Mouse (Mus musculus) 3134 (cell line): ENCODE data around the gene Fbxw7.

ENCODE experiments used
- DNase-seq: peaks from one replicate; pipeline ENCODE4 v3.0.0-alpha.2; 2011; ENCODE audit warnings: low spot score; ENCODE audit not compliant: insufficient read length; ENCODE audit errors: extremely low read depth

Gene Fbxw7

DNA sequence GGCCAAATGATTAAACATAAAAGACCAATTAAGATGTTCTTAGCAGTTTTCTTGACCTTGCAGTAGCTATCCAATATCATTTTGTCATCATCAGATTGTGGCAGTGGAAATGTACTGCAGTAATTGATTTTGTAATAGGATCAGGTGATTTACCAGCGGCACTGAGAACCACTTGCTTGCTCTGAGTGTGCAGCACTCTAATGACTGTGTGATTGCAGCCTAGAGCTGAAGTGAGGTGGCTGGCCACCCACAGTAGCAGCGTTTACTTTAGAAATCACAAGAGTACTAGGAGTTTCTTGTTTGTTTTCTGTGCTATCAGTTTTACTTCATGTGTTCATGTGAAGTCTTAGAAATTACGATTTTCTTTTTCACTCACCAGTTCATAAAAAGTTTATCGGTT is 61.1 kb downstream of the Fbxw7 start:
- DNase-seq, result no peak

DNA sequence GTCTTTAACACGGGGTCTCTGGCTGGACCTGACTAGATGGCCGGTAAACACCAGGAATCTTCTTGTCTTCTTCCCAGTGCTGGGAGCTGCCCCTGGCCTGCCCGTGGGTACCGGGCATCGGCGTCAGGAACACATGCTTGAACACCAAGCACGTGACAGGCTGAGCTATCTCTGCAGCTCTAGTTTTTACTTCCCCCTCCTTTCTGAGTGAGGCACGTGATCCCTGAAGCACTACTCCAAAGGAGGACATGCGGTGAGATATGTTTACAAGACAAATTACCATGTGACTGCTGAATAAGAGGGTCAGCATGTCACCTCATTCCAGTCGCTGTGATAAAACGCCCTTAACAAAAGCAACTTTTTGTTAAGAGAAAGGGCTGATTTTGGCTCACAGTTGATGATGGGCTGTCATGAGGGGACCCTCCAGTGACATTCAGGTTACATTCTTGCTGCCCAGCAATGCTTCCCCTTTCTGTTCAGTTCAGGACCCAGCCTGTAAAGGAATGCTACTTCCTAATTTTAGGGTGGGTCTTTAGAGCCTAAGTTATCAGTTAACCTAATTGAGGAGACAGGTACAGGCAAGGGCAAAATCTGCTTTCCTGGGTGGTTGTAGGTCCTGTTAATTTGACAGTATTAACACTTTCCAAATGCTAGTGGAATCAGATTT is 68.9 kb downstream of the Fbxw7 start:
- DNase-seq, result no peak

DNA sequence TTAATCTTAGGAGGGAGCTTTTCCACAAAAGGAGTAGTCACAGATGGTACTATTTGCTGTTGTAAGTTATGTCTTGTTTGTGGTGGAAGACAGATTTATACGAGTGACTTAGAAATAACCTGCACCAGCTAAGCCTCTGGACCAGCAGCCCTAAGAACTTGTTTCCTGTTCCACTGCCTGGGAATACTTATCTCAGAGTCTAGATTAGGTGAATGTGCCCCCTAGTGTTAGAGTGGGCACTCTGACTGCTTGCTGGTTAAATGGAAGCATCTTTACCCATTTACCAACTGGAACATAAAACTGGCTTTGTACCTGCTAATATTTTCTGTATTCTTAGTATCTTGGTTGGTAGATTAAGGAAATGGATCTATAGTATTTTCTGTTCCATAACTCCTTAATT is 74.6 kb downstream of the Fbxw7 start:
- no peak for DNase-seq

DNA sequence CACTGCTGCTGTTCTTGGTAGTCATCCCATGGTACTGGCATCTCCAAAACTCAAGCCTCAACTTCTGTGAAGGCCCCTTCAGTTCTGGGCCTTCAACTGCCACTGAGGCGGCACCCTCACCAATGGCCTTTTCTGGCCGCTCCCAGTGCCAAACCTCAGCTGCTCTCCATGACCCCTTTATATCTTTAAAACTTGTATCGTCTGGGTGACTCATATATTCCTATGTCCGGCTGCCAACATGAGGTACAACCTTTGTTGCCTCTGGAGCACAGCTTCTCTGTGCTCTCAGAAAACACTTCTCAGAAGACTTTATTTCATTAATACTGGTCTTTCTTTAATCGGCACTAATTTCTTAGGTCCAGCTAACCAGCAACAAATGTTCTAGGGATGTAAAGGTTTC is 75.9 kb downstream of the Fbxw7 start:
- DNase-seq, result peak; percentile 16

DNA sequence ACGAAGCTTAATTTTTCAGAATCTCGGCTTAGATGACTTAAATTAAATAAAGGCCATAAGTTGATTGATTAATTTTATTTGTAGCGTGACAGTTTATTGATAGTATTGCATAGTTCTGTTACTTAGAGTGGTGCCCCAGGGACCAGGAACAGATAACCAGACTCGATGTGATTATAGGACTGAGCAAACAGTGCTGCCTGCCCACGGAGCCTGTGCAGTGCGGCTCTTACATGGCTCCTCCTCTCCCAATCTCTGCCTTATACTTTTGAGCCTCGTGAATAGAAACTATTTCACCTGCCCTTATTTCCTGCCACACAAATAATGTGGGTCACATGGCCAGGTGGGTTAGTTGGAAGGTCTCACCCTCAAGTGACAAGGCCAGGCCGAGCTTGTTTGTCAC is 82.9 kb downstream of the Fbxw7 start:
- no peak for DNase-seq

DNA sequence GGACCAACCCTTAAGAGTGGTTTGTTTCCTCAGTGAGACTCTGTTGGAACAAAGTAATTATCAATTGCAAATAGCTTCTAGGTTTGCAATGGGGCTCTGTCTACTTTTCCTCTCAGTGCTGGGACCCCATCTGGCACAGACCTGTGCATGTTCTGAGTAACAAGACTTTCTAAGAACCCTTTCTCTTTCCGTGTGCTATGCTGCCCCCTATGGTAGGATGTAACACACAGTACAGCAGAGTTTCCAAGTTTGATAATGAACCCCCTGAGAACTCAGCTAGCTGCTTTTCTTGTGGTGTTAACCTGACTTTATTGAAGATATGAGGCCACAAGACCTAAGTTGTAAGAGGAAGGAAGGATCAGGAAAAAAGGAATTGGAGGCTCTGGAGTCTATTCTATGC is 91.5 kb downstream of the Fbxw7 start:
- no peak for DNase-seq

DNA sequence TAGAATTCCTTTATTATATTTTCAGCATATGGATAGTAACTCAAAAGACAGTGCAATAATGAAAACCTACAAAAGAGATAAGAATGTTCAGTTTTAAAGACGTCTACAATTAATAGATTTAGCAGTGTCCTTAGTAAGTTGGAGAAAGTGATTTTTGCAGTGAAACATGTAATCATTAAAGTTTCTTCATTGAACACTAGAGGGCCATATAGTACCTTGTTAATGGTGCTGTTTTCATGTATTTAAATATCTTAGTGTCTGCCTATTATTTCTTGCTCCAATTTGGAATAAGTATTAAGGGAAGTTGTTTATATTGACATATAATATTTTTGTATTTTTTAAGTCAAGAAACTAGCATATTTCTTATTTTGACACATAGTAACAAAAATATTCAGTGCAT is 99.2 kb downstream of the Fbxw7 start:
- no peak for DNase-seq

DNA sequence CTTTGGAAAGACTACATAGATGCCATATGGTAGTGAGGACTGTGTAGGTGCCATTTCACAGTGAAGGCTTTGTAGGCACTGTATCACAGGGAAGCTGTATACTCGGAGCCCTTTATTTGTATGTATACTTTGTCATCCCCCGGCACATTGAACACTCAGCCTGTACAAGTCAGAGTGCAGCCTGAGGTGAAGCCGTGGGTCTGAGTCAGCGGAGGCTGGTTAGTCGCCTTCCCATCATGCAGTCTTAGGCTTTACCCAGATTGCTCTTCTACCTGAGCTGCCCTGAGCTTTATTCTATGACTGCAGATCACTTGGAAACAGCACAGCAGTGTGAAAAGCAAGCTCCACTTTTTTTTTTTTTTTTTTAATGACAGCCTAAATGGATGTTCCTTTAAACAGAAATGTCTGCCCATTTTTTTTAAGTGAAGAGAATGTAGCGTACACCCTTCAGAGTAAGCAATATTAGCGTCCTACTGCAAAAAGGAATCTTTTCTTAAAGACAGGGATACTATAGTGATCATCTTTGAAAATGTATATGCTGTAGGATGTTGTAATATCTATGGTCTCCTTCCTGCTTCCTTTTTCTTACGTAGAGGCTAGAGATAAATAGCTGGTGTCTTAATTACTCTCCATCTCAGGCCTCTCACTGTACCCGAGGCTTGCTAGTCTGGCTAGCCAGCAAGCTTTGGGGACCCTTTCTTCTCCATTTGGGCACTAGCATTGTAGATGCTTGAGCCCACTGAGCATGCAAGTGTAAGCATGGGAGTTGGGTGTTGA is 103.0 kb downstream of the Fbxw7 start:
- no peak for DNase-seq

DNA sequence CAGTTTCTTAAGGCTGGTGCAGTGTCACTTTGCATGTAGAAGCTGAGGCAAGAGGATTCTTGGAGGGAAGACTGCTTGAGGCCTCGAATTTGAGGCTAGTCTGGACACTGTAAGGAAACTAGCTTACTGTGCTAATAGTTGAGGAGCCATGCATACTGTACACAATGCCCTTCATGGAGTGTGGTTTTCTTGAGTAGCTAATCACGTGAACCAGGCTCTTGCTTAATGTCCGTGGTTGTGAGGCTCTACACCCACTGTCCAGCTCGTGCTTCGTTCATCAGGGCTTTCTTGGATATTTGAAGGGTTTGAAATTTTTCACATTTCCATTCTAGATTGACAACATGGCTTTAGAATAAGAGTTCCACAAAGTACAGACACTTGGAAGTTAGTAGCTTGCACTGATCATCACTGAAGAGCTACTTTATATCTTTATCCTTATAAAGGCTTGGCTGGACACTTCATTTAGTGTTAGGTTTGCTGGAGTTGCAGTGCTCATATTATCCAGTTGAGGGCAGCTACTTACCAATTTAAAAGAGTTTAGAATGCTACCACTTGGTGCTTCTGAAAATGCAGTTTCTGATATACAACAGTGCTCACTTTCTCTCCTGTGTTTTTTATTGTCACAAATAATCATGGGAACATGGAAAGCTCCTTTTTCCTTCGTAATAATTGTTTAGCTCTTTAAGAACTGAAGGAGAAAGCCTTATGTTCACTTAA is 106.8 kb downstream of the Fbxw7 start:
- DNase-seq, result no peak

DNA sequence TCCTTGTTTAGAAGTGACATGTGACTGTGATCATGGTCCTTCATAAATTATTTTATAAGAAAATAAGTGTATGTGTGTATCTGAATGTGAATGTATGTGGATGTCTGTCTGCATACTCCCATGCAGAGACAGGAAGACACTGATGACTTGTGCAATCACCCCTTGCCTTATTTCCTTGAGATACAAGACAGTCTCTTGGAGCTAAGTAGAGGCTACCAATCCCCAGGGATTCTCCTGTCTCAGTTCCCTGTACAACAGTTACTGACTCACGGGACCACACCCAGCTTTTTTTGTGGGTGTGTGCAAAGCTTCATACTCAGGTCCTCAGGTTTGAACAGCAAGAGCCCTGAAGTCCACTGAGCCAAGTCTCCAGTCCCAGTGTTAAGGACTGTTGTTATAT is 108.2 kb downstream of the Fbxw7 start:
- DNase-seq, result no peak

DNA sequence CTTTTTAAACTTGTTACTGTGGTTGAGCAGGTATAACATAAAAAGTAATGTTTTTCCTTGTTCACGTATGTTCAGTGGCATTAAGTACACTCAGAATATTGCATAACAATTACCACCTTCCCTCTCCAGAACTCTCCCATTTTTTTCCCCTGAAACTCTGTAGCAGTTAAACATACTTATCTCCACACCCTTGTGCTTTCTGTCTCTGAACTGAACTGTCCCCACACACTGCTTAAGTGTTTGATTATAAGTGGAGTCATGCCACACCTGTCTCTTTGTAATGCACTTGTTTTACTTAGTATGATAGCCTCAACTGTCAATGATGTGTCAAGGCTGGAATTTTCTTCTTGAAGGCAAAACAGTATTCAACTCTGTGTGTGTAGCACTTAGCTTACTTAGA is 108.6 kb downstream of the Fbxw7 start:
- no peak for DNase-seq

DNA sequence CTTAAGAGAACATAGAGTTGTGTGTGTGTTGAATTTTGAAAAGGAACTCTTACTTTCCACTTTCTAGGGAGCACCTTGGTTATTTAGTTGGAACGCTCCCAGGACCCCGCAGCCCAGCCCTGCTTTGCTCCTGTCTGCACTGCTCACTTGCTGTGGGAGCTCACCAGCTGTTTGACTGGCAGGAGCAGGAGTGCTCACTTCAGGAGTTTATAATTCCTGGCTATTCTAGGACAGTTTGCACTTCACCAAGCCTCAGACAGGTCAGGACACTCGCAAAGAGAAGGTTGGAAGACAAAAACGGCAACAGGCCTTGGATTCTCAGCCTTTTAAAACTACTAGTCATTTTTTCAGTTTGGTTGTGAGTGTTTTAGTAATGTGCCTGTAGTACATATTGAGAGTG is 110.2 kb downstream of the Fbxw7 start:
- DNase-seq, result no peak

DNA sequence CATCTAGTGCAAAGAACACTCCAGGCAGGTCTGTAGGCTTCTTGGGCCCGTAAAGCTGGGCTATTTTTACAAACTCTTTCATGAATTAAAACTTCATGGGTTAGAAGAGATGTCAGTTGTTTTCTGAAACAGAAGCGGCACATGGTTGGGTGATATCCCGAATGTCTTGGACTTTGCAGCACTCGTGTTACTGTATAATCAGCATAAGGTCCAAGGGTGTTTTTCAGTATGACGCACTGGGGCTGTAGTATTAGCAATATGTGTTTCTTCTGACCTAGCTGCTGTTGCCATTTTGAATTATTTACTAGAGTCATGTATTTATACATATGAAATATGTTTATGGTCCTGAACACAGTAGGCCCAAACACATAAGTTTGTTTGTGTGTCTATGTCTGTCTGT is 111.1 kb downstream of the Fbxw7 start:
- DNase-seq, result no peak

DNA sequence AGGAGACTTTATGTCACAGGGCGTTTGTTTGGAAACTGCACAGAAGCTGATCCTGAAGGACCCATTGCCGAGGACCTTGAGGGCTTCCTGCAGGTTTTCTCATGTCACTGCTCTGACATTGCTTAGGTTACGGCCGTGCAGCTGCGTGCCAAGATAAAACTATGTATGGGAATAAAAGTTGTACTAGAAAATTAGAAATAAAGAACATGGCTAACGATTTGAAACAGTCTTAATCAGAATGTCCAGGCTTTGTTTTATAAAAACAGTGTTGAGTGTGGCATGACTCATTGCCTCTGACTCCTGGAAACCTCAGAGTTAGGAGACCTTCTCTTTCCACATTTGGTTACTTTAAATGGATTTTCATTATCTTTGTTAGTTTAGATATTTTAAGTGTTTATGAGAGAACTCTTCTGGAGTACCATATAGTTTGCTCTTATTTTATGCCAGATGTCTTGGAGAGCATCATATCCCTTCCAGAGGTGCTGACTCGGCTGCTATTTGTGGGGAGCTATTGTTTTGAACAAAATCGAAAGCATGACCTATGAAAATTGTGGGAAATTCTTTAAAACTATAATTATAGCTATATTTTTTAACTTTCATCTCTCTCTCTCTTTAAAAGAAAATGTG is 112.2 kb downstream of the Fbxw7 start:
- DNase-seq, result no peak

DNA sequence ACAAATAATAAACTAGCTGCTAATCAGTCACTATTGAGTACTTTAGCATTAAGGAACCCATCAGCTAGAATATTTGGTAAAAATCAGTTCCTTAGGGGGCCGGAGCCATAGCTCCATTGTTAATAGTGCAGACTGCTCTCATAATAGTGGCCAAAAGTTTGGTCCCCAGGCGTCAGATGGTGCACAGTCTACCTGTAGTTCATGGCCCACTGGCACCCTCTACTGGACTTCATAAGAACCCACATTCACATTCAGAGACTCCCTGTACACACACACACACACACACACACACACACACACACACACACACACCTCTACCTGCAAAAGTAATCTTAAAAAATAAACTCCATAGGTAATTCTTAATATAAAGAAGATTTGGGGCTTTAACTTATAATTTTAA is 112.8 kb downstream of the Fbxw7 start:
- no peak for DNase-seq

DNA sequence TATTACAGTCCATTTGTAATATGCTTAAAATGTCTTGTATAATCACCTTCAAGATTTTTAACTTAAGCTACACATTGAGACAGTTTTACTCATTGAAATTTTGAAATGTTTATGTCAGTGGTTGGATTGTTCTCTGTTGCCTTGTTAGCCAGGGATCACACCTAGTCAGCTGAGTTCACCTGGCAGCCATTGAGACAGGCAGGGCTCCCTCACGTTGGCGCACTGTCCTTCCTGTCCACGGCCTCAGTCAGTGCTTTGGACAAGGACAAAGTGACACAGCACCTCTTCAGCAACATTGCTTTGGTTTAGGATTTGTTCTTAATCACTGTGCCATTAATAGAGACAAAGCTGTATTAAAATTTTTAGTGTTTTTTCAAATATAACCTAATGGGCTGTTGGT is 114.1 kb downstream of the Fbxw7 start:
- no peak for DNase-seq

DNA sequence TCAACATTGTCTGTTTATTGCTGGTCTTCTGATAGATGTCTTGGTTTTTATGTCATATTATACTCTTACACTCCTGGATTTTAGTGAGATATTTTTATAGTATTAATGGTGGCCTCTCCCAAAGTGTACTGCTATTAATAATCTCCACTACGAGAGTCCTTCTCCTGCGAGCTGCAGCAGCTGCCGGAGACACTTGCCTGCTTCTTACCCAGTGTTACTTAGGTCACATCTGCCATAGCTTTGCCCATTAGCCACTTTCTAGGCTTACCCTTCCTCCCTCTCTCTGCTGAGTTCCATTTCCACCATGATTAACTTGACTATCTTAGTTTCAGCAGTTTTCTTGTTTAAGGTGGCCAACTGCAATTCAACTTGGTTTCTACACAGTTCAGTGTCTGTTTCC is 115.6 kb downstream of the Fbxw7 start:
- no peak for DNase-seq

DNA sequence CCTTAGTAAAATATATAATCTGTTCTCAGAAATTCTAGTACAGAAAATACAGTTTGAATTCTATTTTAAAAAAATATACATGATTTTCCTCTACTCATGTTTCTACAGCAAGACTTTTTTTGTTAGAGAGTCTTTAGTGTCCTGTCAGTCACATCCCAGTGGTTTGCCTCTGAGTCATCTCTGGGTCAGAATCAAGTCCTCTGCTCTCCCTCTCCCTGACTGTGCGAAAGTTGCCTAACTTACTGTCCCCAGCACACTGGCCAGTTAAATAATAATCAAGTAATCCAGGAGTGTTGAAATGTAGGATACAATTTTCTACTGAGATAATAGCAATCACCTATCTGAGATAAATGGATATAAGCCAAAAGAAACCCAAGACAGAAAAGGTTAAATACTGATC is 120.7 kb downstream of the Fbxw7 start:
- no peak for DNase-seq

DNA sequence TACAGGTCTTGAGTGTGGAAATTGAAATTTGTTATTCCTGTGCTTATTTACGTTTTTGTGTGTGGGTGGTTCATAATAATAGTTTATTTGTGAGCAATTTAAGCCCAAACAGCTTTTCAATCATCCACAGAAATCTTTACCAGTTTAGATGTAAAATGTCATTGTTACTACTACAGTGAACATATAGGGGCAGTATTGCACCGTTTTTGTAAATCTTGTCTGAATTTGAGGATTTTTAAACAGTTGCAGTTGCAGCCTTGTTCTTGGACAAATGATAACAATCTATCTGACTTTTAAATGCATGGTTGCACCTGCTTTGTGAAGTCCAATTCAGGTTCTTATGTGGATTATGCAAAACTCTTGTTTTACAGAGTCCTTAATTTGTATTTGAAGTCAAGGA is 121.2 kb downstream of the Fbxw7 start:
- DNase-seq, result no peak

DNA sequence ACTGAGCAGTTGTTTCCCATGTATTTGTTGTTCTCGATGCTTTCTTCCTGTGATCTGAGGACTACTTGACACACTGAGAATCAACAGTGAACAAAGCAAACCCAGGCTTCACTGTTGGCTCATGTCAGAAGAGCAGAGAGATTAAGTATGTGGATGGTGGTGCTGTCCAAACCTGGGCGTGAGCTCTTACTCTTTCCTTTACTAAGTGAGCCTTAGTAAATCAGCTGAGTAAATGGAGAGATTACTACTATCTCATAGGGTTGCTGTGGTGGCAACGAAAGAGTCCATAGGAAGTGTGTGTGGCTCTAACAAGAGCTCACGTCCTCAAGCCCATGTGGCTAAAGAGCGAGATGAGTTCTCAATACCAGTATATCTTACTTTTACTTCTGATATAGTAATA is 121.9 kb downstream of the Fbxw7 start:
- DNase-seq, result no peak
